Mouse (Mus musculus) Patski (cell line): Measurements from ENCODE around the gene Heatr6. TPM values are rescaled to one million over a fixed set of nuclear protein-coding genes. Genes with fewer than 3 reads are reported as not detected.
A peak's percentile ranks its signal among the peaks of the same experiment; 100 is the strongest.

Experiments
- ATAC-seq: fragments of 100-300 bp; one replicate; pipeline ENCODE4 v1.8.0; 2021
- CTCF ChIA-PET: fragments of 350-600 bp; sonication (Branson Sonifier 250); formaldehyde crosslinking; loops from one replicate; lab custom pipeline; 2022; ENCODE audit warnings: inconsistent platforms; lab: Charles Lee
- POLR2A ChIA-PET: fragments of 350-600 bp; sonication (Branson Sonifier 250); formaldehyde crosslinking; loops from one replicate; lab custom pipeline; 2022; ENCODE audit warnings: antibody characterized with exemption, inconsistent platforms; lab: Charles Lee
- DNase-seq: peaks from one replicate; pipeline ENCODE4 v3.0.0-alpha.2; 2011; ENCODE audit warnings: low read depth, low spot score
- H3K27me3 ChIP-seq: fragments of 371-371 bp; one replicate; pipeline ENCODE4 v1.5.1; 2021
- CTCF ChIP-seq: fragments of 100-300 bp; IDR thresholded peaks from one replicate; pipeline ENCODE4 v1.5.1; 2021
- in situ Hi-C: fragments of 300-500 bp; cut with MboI; formaldehyde crosslinking; loops from 3 replicates; pipeline ENCODE4 v1.11.1; 2018; ENCODE audit warnings: low pct_unique_long_range_greater_than_20kb, mixed read lengths
- polyA plus RNA-seq: library from polyadenylated mRNA; unstranded; gene quantifications from one replicate; pipeline ENCODE4 v1.2.3, GENCODE M21; 2021

Heatr6 gene
- polyA plus RNA-seq: 17.6 TPM

DNA sequence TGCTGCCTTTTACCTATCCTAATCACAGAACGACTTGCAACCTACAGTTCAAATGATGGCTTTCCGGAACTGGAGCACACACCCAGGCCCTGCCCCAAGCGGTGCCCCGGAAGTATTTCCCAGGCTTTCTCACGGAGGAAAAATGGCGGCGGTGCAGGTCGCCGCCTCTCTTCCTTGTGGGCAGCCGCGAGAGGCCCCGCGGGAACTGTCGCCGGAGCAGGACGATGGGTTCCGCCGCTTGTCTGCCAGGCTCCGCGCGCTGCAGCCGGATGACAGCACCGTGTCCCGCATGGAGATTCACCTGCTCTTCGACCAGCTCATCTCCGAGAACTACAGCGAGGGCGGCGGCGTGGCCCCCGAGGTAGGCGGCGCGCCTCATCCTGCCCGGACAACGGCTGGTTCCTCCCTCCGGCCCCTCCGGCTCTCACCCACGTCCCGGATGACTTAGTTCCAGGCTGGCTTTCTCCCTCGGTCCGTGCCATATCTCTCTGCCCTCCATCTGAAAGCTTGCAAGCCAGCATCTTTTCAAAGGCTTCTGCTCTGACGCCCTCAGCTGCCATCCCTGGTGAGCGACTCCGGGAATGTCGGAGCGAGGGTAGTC, at the start of gene Heatr6:
Gene Heatr6 (plus strand): TSS at position 116 of the 601 bp plus-strand sequence.
- CTCF ChIA-PET: interaction anchor here (0.8 to 0.9 kb wide), 2 partner anchors 13 to 214 kb away, joined by 3 read pairs; no protein-coding TSS in a partner anchor
- POLR2A ChIA-PET: interaction anchor here (0.7 to 0.9 kb wide), 2 partner anchors 13 to 14 kb away, joined by 3 to 6 read pairs; no protein-coding TSS in a partner anchor
- in situ Hi-C loops: no loop called here
- peaks cover 25% of the 10 kb centered on the region for H3K27me3 ChIP-seq
- peak; percentile 34 for DNase-seq
- no peak for TF ChIP-seq CTCF
- peak; percentile 83 for ATAC-seq

DNA sequence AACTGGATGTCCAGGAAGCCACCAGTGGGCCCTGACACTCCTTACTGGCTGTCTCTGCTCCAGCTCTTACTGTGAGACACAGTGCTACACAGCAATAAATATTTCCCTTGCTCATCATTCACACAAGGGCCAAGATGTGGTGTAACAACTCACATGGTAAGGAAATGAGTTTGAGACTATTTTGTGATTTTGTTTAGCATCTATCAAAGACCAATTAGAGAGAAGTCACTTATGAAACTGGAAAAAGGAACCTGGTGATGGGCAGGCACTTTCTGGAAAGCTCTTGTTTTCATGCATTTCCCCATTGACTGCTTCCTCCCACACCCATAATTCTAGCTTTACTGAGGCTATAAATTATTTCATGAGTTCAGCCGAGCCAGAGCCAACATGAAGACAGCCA, 49.8 kb upstream of the Heatr6 start, which contains the start of gene Wfdc17:
Gene Wfdc17 (plus strand): TSS at position 287 of the 400 bp plus-strand sequence.
- no peaks in the 10 kb centered on the region for H3K27me3 ChIP-seq
- CTCF ChIA-PET: no interaction called here
- POLR2A ChIA-PET: interaction anchor here (0.6 kb wide), 1 partner anchor 246 kb away, joined by 4 read pairs; no protein-coding TSS in a partner anchor
- no peak for DNase-seq
- no peak for ATAC-seq
- in situ Hi-C loops: no loop called here
- no peak for TF ChIP-seq CTCF

DNA sequence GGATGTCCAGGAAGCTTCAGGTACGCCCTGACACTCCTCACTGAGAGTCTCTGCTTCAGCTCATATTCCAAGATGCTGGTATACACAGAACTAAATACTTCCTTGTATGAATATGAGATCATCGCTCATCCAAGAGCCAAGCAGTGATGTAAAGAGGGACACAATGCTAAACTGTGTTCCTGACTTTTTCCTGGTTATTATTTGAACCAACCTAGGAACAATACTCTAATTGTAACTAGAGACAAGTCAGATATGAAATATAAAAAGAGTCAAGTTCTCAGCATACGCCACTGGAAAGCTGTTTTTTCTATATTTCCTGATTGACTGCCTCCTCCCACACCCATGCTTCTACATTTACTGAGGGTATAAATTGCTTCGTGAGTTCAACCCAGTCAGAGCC, 44.8 kb upstream of the Heatr6 start, which contains the start of gene Wfdc18:
Gene Wfdc18 (plus strand): TSS at position 301 of the 400 bp plus-strand sequence.
- ATAC-seq (no peak), DNase-seq (no peak)
- ChIA-PET POLR2A (no interaction called here), CTCF (no interaction called here)
- in situ Hi-C loops: no loop called here
- no peak for TF ChIP-seq CTCF
- H3K27me3 ChIP-seq: no peaks in the 10 kb centered on the region

DNA sequence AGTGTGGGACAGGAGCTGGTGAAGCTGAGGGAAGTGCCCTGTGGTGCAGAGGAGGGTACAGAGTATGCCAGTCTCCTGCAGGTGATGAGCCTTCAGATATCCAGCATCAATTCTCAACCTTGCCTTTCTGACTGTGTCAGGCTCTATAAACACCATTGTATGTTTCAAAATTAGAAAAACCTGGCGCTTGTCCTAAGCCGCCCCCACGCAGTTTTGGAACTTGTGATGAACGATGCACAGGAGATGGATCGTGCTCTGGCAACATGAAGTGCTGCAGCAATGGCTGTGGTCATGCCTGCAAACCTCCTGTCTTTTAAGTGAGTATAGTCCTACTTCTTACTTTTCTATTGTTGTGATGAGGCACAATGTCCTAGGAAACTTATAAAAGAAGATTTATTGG, 43.8 kb upstream of the Heatr6 start:
- ATAC-seq (no peak), DNase-seq (no peak)
- H3K27me3 ChIP-seq: no peaks in the 10 kb centered on the region
- ChIA-PET POLR2A (no interaction called here), CTCF (no interaction called here)
- in situ Hi-C loops: no loop called here
- TF ChIP-seq CTCF: no peak

DNA sequence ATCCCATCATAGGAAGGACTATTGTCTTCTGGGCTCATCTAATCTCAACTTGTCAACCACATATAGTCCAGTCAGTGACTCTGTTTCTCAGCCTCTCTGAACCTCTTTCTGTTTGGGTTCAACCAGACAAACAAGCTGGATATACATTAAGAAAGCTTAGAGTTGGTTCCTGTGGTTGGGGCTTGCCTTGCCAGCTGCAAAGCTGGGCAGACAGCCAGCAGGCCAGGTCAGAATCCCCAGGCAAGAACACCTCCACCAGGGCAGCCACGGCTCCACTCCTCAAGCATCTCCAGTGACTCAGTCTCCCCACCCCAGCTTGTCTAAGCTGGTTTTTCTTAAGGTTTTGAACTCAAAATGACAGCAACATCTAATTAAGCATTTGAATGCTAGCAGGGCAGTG, 40.8 kb upstream of the Heatr6 start:
- in situ Hi-C loops: no loop called here
- no peak for DNase-seq
- ChIA-PET POLR2A (no interaction called here), CTCF (no interaction called here)
- H3K27me3 ChIP-seq: no peaks in the 10 kb centered on the region
- ATAC-seq: no peak
- no peak for TF ChIP-seq CTCF

DNA sequence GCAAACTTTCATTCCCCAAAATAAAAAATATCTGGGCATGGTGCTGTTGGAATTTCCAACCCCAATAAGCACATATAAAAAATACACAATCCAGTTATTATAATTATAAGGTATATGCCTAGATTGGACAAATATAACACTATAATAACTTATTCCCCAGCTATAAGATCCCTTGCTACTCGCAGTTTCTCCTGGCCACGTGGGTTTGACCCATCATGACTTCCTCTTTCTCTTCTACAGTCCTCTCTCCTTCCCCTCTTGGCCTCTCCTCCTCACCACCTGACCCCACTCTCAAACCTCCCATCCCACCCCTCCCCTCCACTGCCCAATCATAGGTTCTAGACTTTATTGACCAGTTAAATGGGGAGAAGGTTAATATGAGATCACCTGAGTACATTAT, 39.6 kb upstream of the Heatr6 start:
- POLR2A ChIA-PET: no interaction called here
- DNase-seq (no peak), ATAC-seq (no peak)
- CTCF ChIA-PET: interaction anchor here (0.8 kb wide), 1 partner anchor 9 kb away, joined by 3 read pairs; no protein-coding TSS in a partner anchor
- in situ Hi-C loops: no loop called here
- no peak for TF ChIP-seq CTCF
- no peaks in the 10 kb centered on the region for H3K27me3 ChIP-seq

DNA sequence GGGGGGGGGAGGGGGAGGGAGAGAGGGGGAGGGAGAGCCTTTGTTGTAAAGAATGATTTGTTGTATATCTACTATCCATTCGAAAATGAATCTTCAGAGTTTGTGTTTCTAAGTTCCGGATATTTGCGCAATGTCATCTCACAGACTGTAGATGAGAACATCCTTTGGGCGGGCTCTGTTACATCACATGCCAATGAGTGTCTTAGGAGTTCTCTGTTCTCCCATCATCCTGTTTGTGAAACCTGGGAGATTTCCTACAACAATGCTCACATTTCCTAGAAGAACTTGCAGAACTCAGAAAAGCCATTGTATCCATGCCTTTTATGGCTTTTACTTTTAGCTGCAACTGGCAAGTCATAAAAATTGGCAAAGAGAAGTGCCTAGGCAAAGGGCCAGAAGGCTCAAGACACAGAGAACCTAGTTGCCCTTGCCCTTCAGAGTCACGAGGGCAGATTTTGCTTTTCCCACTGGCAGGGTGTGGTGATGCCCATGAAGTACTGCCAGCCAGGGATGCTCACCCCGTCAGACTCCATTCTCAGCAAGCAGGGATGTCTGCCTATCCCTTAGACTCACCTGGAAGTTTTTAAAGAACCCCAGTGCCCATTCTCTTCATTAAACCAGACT, 36.3 kb upstream of the Heatr6 start:
- POLR2A ChIA-PET: no interaction called here
- CTCF ChIA-PET: no interaction called here
- no peak for DNase-seq
- H3K27me3 ChIP-seq: no peaks in the 10 kb centered on the region
- TF ChIP-seq CTCF: no peak
- ATAC-seq: no peak
- in situ Hi-C loops: no loop called here

DNA sequence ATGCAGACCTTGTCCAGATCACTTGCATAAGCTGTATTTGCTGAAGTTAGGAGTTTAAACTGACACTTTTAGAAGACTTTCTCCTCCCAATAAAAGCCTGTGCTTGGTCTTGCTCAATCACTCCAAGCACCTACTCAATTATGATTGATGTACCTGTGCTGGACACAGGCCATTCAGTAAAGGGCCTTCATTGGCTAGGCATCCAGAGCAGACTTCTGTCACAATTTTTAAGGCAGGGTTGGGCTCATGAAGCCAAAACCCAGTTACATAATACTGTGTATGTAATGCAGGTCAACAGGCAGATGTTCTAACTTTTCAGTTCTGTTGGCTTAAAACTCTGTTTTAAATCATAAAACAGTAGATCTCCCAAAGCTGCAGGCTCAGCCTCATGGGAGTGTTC, 32.7 kb upstream of the Heatr6 start:
- in situ Hi-C loops: no loop called here
- H3K27me3 ChIP-seq: no peaks in the 10 kb centered on the region
- POLR2A ChIA-PET: interaction anchor here (1.0 kb wide), 1 partner anchor 25 kb away, joined by 3 read pairs; no protein-coding TSS in a partner anchor
- CTCF ChIA-PET: no interaction called here
- DNase-seq (no peak), ATAC-seq (no peak)
- TF ChIP-seq CTCF: no peak

DNA sequence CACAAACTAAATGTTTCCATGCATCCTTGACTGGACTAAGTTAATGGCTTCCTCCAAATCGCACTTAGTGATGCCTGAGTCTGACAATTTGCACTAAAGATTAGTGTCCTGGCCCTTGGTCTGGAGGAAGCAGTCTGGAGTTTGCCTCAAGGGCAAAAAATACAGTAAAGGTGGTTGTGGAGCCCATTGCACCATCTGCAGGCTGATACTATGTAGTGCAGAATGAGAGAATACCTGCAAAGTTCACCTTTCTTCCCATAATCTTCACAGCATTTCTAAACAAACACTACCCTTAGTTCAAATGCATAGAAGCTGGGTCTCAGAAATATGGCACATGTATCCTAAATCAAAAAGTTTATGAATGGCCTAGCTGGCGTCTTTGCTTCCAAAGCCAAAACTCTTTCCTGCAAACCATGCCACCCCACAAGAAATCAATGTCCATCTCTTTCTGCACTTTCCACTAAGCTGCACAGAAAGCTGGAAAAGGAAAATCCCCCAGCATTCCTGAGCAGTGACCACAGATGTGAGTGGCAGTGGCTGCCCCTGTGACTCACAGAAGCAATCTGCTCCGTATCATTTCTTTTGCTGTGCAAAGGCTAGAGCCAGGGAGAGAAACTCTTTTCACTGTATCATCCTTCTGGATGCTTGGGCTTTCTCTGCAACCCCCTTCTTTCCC, 24.6 kb upstream of the Heatr6 start:
- TF ChIP-seq CTCF: peak; percentile 82
- no peak for DNase-seq
- peak; percentile 96 for ATAC-seq
- no peaks in the 10 kb centered on the region for H3K27me3 ChIP-seq
- POLR2A ChIA-PET: interaction anchor here (0.9 kb wide), 1 partner anchor 127 kb away, joined by 4 read pairs; no protein-coding TSS in a partner anchor
- in situ Hi-C loops: no loop called here
- CTCF ChIA-PET: interaction anchor here (0.7 to 1.6 kb wide), 6 partner anchors 14 to 172 kb away, joined by 3 to 5 read pairs (median 4); no protein-coding TSS in a partner anchor

DNA sequence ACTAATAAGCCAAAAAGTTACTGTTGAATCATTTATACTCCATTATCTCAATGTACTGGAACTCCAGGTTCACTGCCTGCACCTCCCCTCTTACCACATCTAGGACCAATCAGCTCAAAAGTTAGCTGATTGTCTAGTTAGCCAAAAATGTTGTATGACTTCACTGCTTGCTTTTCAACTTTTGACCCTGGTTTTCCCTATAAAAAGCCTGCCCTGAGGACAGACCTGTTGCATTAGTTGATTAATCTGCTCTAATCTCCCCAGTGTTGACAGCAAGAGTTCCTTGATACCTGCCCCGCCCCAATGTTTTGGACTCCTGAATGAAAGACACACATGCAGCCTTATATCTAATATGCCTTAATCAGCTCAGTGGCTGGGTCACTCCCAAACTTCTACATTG, 22.4 kb upstream of the Heatr6 start:
- in situ Hi-C loops: loop anchor here (5.0 to 10.0 kb wide), 2 partner anchors 89 to 286 kb away; no protein-coding TSS in a partner anchor
- ChIA-PET CTCF (interaction anchor here (1.2 to 1.3 kb wide), 2 partner anchors 95 to 175 kb away, joined by 3 to 4 read pairs; no protein-coding TSS in a partner anchor), POLR2A (no interaction called here)
- ATAC-seq (no peak), DNase-seq (no peak)
- H3K27me3 ChIP-seq: no peaks in the 10 kb centered on the region
- no peak for TF ChIP-seq CTCF
